Mouse (Mus musculus): ENCODE data around the gene Bcl6b. TPM values are rescaled to one million over a fixed set of nuclear protein-coding genes. Genes with fewer than 3 reads are reported as not detected.

Gene Bcl6b
- polyA plus RNA-seq, 1 experiment from 2014 or later: 5.0 TPM

DNA sequence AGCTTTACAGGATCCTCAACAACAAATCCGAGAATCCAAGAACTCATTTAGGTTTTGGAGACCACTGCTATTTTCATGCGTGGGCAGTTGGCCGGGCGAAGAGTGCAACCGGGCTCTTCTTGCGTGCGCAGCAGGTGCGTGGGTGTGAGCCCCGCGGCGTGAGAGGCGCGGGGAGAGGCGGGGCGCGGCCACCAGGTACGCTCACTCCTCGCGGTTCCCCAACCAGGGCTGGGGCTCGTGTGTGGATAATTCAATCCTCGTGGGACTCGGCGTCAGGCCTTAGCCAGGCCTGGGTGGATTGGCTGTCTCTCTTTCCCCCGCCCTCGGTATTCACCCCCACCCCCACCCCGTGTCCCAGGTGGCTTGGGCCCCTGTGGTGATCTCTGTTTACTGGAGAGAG is 15.9 kb downstream of the Bcl6b start:
- ATAC-seq (ENCODE audit: low FRiP score) (no peak), DNase-seq (ENCODE audit: low spot score) (no peak)
- H3K36me3 ChIP-seq (ENCODE audit: control insufficient read depth, insufficient read depth, low read length): no peaks in the 10 kb centered on the region
- H3K4me3 ChIP-seq (ENCODE audit: low read depth, low read length): peak overlapping the region; percentile 23
- H3K9me3 ChIP-seq (ENCODE audit: control insufficient read depth, low read length): no peaks in the 10 kb centered on the region
- H3K27me3 ChIP-seq (ENCODE audit: control insufficient read depth, insufficient read depth, low read length): peaks cover 43% of the 10 kb centered on the region
- H3K4me1 ChIP-seq (replicated peaks; ENCODE audit: control insufficient read depth, insufficient read depth, low read length): peaks cover 8% of the 10 kb centered on the region; the same call in 1 of the 2 replicates
- WGBS: 8% methylated on average over 26 of the region's 26 CpGs
- H3K4me2 ChIP-seq (replicated peaks; ENCODE audit: low read depth, low read length): peak overlapping the region; percentile 49
- H3K9ac ChIP-seq (ENCODE audit: low read depth, low read length): no peak overlapping the region; the same call in 1 of the 2 replicates
- no peak overlapping the region for H3K27ac ChIP-seq (ENCODE audit: low read depth, low read length)

DNA sequence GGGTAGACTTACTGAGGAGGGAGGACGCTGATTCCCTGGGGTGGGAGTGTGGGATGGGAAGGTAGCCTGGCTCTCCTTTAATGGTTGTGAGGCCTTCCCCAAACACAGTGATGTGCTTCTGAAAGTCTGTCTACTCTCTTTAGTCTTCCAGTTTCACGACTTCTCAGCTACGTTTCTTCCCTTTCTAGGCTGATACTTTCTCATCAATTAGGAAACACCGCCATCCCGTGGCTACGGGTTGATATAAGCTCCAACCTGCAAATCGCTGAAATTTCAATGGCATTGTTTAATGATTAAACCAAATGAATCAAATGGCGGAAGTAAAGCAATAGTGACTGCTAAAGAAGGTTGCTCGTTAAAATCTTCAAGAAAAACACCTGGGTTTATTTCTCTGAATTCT is 16.7 kb downstream of the Bcl6b start:
- Histone ChIP-seq H3K4me2 (replicated peaks; ENCODE audit: low read depth, low read length) (no peak overlapping the region), H3K27me3 (ENCODE audit: control insufficient read depth, insufficient read depth, low read length) (peaks cover 43% of the 10 kb centered on the region), H3K36me3 (ENCODE audit: control insufficient read depth, insufficient read depth, low read length) (no peaks in the 10 kb centered on the region), H3K9me3 (ENCODE audit: control insufficient read depth, low read length) (no peaks in the 10 kb centered on the region), H3K9ac (ENCODE audit: low read depth, low read length) (no peak overlapping the region), H3K4me3 (ENCODE audit: low read depth, low read length) (no peak overlapping the region), H3K4me1 (replicated peaks; ENCODE audit: control insufficient read depth, insufficient read depth, low read length) (peaks cover 6% of the 10 kb centered on the region; the same call in 1 of the 2 replicates), H3K27ac (ENCODE audit: low read depth, low read length) (no peak overlapping the region)
- 8% methylated on average over 9 of the region's 9 CpGs for WGBS
- DNase-seq (ENCODE audit: low spot score): peak; percentile 69
- no peak for ATAC-seq (ENCODE audit: low FRiP score)

DNA sequence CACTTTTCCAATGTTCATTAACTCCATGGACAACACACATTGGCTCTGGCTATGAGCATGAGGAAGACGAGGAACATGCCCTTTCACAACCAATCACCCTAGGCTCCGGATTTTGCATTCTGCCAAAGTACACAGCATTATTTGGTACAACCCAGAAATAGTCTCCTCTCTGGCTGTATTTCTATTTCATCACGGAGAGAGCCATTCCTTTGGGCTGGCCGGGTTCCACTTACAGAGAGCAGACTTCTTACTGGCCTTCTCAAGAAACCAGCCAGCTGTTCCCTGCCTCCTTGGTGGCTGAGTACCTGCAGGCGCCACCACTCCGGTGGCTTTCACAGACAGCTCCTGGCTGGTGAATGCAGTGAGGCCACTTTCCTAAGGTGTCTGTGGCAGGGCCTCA is 17.2 kb downstream of the Bcl6b start, which contains the start of gene Slc16a11:
Gene Slc16a11 (plus strand): TSS at position 330 of the 400 bp plus-strand sequence.
- WGBS: 64% methylated on average over 6 of the region's 6 CpGs
- ATAC-seq (ENCODE audit: low FRiP score): no peak
- Histone ChIP-seq H3K27me3 (ENCODE audit: control insufficient read depth, insufficient read depth, low read length) (peaks cover 43% of the 10 kb centered on the region), H3K36me3 (ENCODE audit: control insufficient read depth, insufficient read depth, low read length) (no peaks in the 10 kb centered on the region), H3K4me2 (replicated peaks; ENCODE audit: low read depth, low read length) (peak within 1 kb of the TSS; percentile 49; the same call in 1 of the 2 replicates), H3K4me3 (ENCODE audit: low read depth, low read length) (0 out of 2 replicates have a peak within 1 kb of the TSS, but pooled peaks have one; percentile 23), H3K9me3 (ENCODE audit: control insufficient read depth, low read length) (no peaks in the 10 kb centered on the region), H3K4me1 (replicated peaks; ENCODE audit: control insufficient read depth, insufficient read depth, low read length) (peaks cover 6% of the 10 kb centered on the region; the same call in 1 of the 2 replicates), H3K9ac (ENCODE audit: low read depth, low read length) (no peak within 1 kb of the TSS), H3K27ac (ENCODE audit: low read depth, low read length) (no peak within 1 kb of the TSS)
- no peak for DNase-seq (ENCODE audit: low spot score)

DNA sequence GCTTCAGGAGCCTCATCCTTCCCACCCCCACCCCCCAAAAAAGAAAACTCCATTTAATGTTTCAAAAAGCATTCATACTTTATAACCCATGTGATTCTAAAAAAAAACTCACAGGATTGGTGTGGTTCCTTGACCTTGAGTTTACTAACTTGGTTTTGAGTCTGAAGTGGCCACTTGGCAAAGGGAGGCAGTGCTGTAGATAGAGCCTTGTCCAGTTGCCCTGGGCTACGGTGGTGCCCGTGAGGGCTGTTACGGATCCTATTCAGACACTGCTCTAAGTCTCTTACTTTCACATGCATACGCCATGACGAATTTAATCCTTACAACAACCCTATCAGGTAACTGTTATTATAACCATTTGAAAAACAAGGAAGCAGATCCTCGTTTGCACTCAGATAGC is 17.6 kb downstream of the Bcl6b start:
- WGBS: 78% methylated on average over 6 of the region's 6 CpGs
- ATAC-seq (ENCODE audit: low FRiP score) (no peak), DNase-seq (ENCODE audit: low spot score) (no peak)
- Histone ChIP-seq H3K27me3 (ENCODE audit: control insufficient read depth, insufficient read depth, low read length) (peaks cover 42% of the 10 kb centered on the region), H3K4me3 (ENCODE audit: low read depth, low read length) (no peak overlapping the region), H3K4me1 (replicated peaks; ENCODE audit: control insufficient read depth, insufficient read depth, low read length) (peaks cover 6% of the 10 kb centered on the region; the same call in 1 of the 2 replicates), H3K27ac (ENCODE audit: low read depth, low read length) (no peak overlapping the region), H3K9me3 (ENCODE audit: control insufficient read depth, low read length) (no peaks in the 10 kb centered on the region), H3K4me2 (replicated peaks; ENCODE audit: low read depth, low read length) (no peak overlapping the region), H3K36me3 (ENCODE audit: control insufficient read depth, insufficient read depth, low read length) (no peaks in the 10 kb centered on the region), H3K9ac (ENCODE audit: low read depth, low read length) (no peak overlapping the region)

DNA sequence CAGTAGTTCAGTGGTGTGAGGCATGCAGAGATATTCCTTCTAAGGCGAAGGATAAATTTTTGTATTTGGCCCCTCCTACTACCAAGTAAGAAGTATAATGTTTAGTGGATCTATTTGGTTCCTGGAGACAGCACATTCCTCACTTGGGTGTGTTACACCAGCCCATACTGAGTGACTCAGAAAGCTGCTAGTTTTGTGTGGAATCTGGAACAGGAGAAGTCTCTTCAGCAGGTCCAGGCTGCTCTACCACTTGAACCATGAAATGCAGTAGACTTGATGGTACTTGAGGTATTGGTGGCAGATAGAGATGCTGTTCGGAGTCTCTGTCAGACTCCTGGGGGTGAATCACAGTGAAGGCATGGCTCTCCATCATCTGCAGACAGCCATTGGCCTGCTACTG is 18.9 kb downstream of the Bcl6b start:
- Histone ChIP-seq H3K4me1 (replicated peaks; ENCODE audit: control insufficient read depth, insufficient read depth, low read length) (peaks cover 6% of the 10 kb centered on the region; the same call in 1 of the 2 replicates), H3K27me3 (ENCODE audit: control insufficient read depth, insufficient read depth, low read length) (peaks cover 30% of the 10 kb centered on the region), H3K9me3 (ENCODE audit: control insufficient read depth, low read length) (no peaks in the 10 kb centered on the region), H3K36me3 (ENCODE audit: control insufficient read depth, insufficient read depth, low read length) (no peaks in the 10 kb centered on the region), H3K27ac (ENCODE audit: low read depth, low read length) (no peak overlapping the region), H3K4me2 (replicated peaks; ENCODE audit: low read depth, low read length) (no peak overlapping the region), H3K4me3 (ENCODE audit: low read depth, low read length) (no peak overlapping the region), H3K9ac (ENCODE audit: low read depth, low read length) (no peak overlapping the region)
- WGBS: 97% methylated on average over 2 of the region's 2 CpGs
- ATAC-seq (ENCODE audit: low FRiP score) (no peak), DNase-seq (ENCODE audit: low spot score) (no peak)

DNA sequence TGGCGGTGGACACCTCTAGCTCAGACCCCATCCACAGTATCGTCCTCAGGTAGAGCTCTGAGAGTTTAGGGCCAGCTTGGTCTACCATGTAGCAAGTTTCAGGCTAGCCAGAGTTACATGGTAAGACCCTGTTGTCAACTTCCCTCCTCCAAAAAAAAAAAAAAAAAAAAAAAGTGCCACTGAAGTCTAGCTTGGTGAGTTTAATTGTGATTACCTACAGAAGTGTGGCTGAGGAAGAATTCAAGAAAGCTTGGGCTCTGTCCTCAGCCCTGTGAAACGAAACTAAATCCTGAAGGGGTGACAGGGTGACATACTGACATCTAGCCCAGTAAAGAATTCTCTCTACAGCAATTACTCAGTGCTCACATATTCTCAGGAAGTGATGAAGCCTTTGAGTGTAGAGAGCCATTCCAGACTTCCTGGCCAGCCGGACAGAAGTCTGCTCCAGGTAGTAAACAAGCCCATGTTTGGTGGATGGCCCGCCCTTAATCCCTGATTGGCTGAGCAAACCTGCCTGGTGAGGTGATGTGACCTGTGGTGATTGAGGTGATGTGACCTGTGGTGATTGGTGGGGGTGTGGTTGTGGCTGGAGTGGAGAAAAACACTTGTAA is 20.7 kb downstream of the Bcl6b start:
- H3K4me2 ChIP-seq (replicated peaks; ENCODE audit: low read depth, low read length): no peak overlapping the region
- H3K27ac ChIP-seq (ENCODE audit: low read depth, low read length): no peak overlapping the region
- ATAC-seq (ENCODE audit: low FRiP score): no peak
- H3K9ac ChIP-seq (ENCODE audit: low read depth, low read length): no peak overlapping the region
- no peaks in the 10 kb centered on the region for H3K4me1 ChIP-seq (replicated peaks; ENCODE audit: control insufficient read depth, insufficient read depth, low read length)
- H3K36me3 ChIP-seq (ENCODE audit: control insufficient read depth, insufficient read depth, low read length): no peaks in the 10 kb centered on the region
- no peak overlapping the region for H3K4me3 ChIP-seq (ENCODE audit: low read depth, low read length)
- no peaks in the 10 kb centered on the region for H3K9me3 ChIP-seq (ENCODE audit: control insufficient read depth, low read length)
- H3K27me3 ChIP-seq (ENCODE audit: control insufficient read depth, insufficient read depth, low read length): peaks cover 12% of the 10 kb centered on the region
- WGBS: 76% methylated on average over 5 of the region's 5 CpGs
- no peak for DNase-seq (ENCODE audit: low spot score)

DNA sequence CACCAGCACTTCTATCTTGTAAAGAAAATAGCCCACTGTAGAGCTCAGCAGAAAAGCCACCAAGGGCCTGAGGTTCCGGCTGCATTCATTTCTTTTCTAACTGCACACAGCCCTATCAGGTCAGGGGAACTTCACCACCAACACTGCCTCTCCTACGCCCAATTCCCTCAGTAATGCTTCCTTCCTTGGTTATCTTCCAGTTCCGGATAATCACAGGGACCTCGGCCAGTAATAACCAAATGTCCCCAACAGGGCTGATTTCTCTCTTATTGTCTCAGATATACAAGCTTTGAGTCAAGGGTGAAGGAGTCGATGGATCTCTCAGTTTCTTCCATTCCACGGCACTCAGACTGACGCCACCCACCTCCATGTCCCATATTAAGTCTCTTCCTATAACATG is 22.3 kb downstream of the Bcl6b start:
- no peak for ATAC-seq (ENCODE audit: low FRiP score)
- WGBS: 85% methylated on average over 7 of the region's 7 CpGs

DNA sequence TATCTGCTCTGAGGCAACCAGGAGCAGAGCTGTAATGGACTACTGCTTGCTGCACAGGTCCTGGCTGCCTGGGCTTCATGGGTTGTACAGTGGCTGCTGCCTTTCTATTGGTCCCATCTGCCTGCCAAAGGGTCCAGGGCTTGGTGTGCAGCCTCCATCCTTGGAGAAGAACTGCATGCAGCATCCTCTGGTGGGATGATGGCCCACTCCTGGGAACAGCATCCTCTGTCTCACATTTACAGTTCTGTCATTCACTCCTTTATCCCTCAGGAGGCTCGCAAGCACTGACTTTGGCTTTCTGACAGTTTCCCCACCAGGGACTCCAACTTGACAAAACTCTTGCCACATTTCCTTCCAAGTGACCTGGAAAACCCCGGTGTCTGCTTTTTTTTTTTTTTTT is 22.8 kb downstream of the Bcl6b start:
- ATAC-seq (ENCODE audit: low FRiP score): no peak
- Histone ChIP-seq H3K36me3 (ENCODE audit: control insufficient read depth, insufficient read depth, low read length) (no peaks in the 10 kb centered on the region), H3K9me3 (ENCODE audit: control insufficient read depth, low read length) (no peaks in the 10 kb centered on the region), H3K4me3 (ENCODE audit: low read depth, low read length) (no peak overlapping the region), H3K27me3 (ENCODE audit: control insufficient read depth, insufficient read depth, low read length) (no peaks in the 10 kb centered on the region), H3K4me1 (replicated peaks; ENCODE audit: control insufficient read depth, insufficient read depth, low read length) (no peaks in the 10 kb centered on the region), H3K27ac (ENCODE audit: low read depth, low read length) (no peak overlapping the region), H3K4me2 (replicated peaks; ENCODE audit: low read depth, low read length) (no peak overlapping the region), H3K9ac (ENCODE audit: low read depth, low read length) (no peak overlapping the region)
- 87% methylated on average over 2 of the region's 2 CpGs for WGBS
- DNase-seq (ENCODE audit: low spot score): no peak

More for the DNA sequence above, 22.3 kb downstream of the Bcl6b start:
- H3K4me1 ChIP-seq (replicated peaks; ENCODE audit: control insufficient read depth, insufficient read depth, low read length): no peaks in the 10 kb centered on the region
- H3K4me3 ChIP-seq (ENCODE audit: low read depth, low read length): no peak overlapping the region
- H3K4me2 ChIP-seq (replicated peaks; ENCODE audit: low read depth, low read length): no peak overlapping the region
- H3K27me3 ChIP-seq (ENCODE audit: control insufficient read depth, insufficient read depth, low read length): no peaks in the 10 kb centered on the region; the same call in 1 of the 2 replicates
- H3K9ac ChIP-seq (ENCODE audit: low read depth, low read length): no peak overlapping the region
- no peak for DNase-seq (ENCODE audit: low spot score)
- no peaks in the 10 kb centered on the region for H3K36me3 ChIP-seq (ENCODE audit: control insufficient read depth, insufficient read depth, low read length)
- no peaks in the 10 kb centered on the region for H3K9me3 ChIP-seq (ENCODE audit: control insufficient read depth, low read length)
- H3K27ac ChIP-seq (ENCODE audit: low read depth, low read length): no peak overlapping the region

DNA sequence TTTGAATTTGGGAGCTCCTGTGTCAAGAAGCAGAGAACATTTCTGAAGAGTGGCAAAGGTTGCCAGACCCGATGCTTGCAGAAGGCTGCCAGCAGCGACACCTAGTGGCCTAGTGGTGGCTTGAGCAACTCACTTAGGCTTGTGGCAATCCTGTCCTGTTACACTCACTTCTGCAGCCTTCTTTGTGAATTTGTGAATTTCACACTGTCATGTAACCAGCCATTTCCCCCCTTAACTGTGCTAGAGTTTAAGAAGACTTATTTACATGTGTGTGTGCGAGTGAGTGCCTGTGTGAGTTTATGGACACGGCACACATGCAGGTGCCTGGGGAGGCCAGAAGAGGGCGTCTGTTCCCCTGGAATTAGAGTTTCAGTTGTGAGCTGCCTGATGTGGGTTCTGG is 27.9 kb downstream of the Bcl6b start:
- no peak overlapping the region for H3K27ac ChIP-seq (ENCODE audit: low read depth, low read length)
- H3K9ac ChIP-seq (ENCODE audit: low read depth, low read length): no peak overlapping the region
- ATAC-seq (ENCODE audit: low FRiP score) (no peak), DNase-seq (ENCODE audit: low spot score) (peak; percentile 88)
- no peaks in the 10 kb centered on the region for H3K36me3 ChIP-seq (ENCODE audit: control insufficient read depth, insufficient read depth, low read length)
- H3K27me3 ChIP-seq (ENCODE audit: control insufficient read depth, insufficient read depth, low read length): no peaks in the 10 kb centered on the region
- WGBS: 35% methylated on average over 5 of the region's 5 CpGs
- no peaks in the 10 kb centered on the region for H3K4me1 ChIP-seq (replicated peaks; ENCODE audit: control insufficient read depth, insufficient read depth, low read length)
- H3K4me3 ChIP-seq (ENCODE audit: low read depth, low read length): no peak overlapping the region
- no peaks in the 10 kb centered on the region for H3K9me3 ChIP-seq (ENCODE audit: control insufficient read depth, low read length)
- no peak overlapping the region for H3K4me2 ChIP-seq (replicated peaks; ENCODE audit: low read depth, low read length)

Data from hindbrain, embryonic 11.5 days (tissue).